ENCODE assay signal across 21 mouse cellular contexts in genomic region chr9:34781356-34781755, GRCm38 (mm10).
A peak's percentile ranks its signal among the peaks of the same experiment; 100 is the strongest.
DNase-seq lines count a peak whose midpoint lies in the region; ATAC-seq and TF ChIP-seq lines count a peak whose summit lies in the region.
"Had no signal": no experiment of that assay in that cellular context is flagged by ENCODE, and none has a peak within 500 bp of the region (broad histone marks: within the 10 kb centered on the region; RNA-seq: fewer than 3 reads in every experiment).

No protein-coding gene starts in this region.

- WGBS in liver, postnatal 0 days (ENCODE audit: insufficient replicate concordance): 63% methylated on average over 3 of the region's 3 CpGs

- no peak overlapping the region for H3K9ac ChIP-seq in liver, postnatal 0 days (replicated peaks)
- H3K9ac ChIP-seq: embryonic facial prominence, embryonic 13.5 days; embryonic facial prominence, embryonic 15.5 days; forebrain, embryonic 13.5 days; forebrain, embryonic 15.5 days had no signal

- no peak overlapping the region for H3ac ChIP-seq in C2C12 (ENCODE audit: control insufficient read depth, insufficient read length, low read depth)

- no peak for ATAC-seq in liver, postnatal 0 days
- ATAC-seq: forebrain, embryonic 13.5 days; forebrain, embryonic 15.5 days had no signal

- no peaks in the 10 kb centered on the region for H3K27me3 ChIP-seq in C2C12 (ENCODE audit: control insufficient read depth, insufficient read depth, insufficient read length)
- no peaks in the 10 kb centered on the region for H3K27me3 ChIP-seq in liver, postnatal 0 days (ENCODE audit: insufficient read depth, low read length)
- H3K27me3 ChIP-seq: embryonic facial prominence, embryonic 13.5 days; embryonic facial prominence, embryonic 15.5 days; forebrain, embryonic 13.5 days; forebrain, embryonic 15.5 days had no signal

- no peak for TF ChIP-seq EP300 in liver, postnatal 0 days (IDR thresholded peaks at IDR 0.05; ENCODE audit: low read depth)

- DNase-seq in 3134 (ENCODE audit: extremely low read depth, insufficient read length, low spot score): peak; percentile 21
- peak; percentile 66 for DNase-seq in NIH3T3 (ENCODE audit: low read depth)
- DNase-seq in right cerebral cortex, postnatal 10 days (ENCODE audit: low spot score in 2 of 2): no peak
- no peak for DNase-seq in liver, postnatal 0 days
- DNase-seq: adrenal gland, adult 2 months; adrenal gland, postnatal 10 days; adrenal gland, postnatal 25 days; B cell, adult 2 months; cerebellum, adult 11 months; cerebellum, adult 18-20 months; cerebellum, adult 8-10 months; cerebellum, adult 9-11 months; cerebellum, postnatal 14 days; cerebellum, postnatal 36 days; embryo, embryonic 11 days had no signal

- no peak overlapping the region for H3K4me3 ChIP-seq in C2C12 (ENCODE audit: insufficient read depth, poor library complexity, severe bottlenecking)
- no peak overlapping the region for H3K4me3 ChIP-seq in liver, postnatal 0 days (ENCODE audit: low read depth, low read length)
- H3K4me3 ChIP-seq: embryonic facial prominence, embryonic 13.5 days; embryonic facial prominence, embryonic 15.5 days; erythroblast, embryonic 14.5 days; forebrain, embryonic 13.5 days; forebrain, embryonic 15.5 days had no signal

- no peaks in the 10 kb centered on the region for H3K9me3 ChIP-seq in liver, postnatal 0 days (ENCODE audit: low read length)
- H3K9me3 ChIP-seq: embryonic facial prominence, embryonic 13.5 days; embryonic facial prominence, embryonic 15.5 days; forebrain, embryonic 13.5 days; forebrain, embryonic 15.5 days had no signal

- H3K79me2 ChIP-seq in C2C12 (ENCODE audit: control insufficient read depth, insufficient read depth): no peaks in the 10 kb centered on the region

- no peaks in the 10 kb centered on the region for H3K36me3 ChIP-seq in C2C12 (ENCODE audit: control insufficient read depth, insufficient read depth)
- no peaks in the 10 kb centered on the region for H3K36me3 ChIP-seq in liver, postnatal 0 days (replicated peaks; ENCODE audit: insufficient read depth, low read length)
- H3K36me3 ChIP-seq: embryonic facial prominence, embryonic 13.5 days; embryonic facial prominence, embryonic 15.5 days; forebrain, embryonic 15.5 days had no signal

- H3K27ac ChIP-seq in liver, postnatal 0 days (ENCODE audit: low read depth): no peak overlapping the region
- H3K27ac ChIP-seq: embryonic facial prominence, embryonic 13.5 days; embryonic facial prominence, embryonic 15.5 days; forebrain, embryonic 13.5 days; forebrain, embryonic 15.5 days had no signal

- no peak overlapping the region for H3K4me2 ChIP-seq in liver, postnatal 0 days (ENCODE audit: low read depth, low read length)
- H3K4me2 ChIP-seq: embryonic facial prominence, embryonic 13.5 days; embryonic facial prominence, embryonic 15.5 days; forebrain, embryonic 13.5 days; forebrain, embryonic 15.5 days had no signal

- no peak for TF ChIP-seq CTCF in C2C12 (IDR thresholded peaks at IDR 0.05; ENCODE audit: control insufficient read depth, insufficient read depth, insufficient read length)
- no peak for TF ChIP-seq CTCF in liver, postnatal 0 days (IDR thresholded peaks at IDR 0.05; ENCODE audit: low read depth)

- no peaks in the 10 kb centered on the region for H3K4me1 ChIP-seq in liver, postnatal 0 days (ENCODE audit: insufficient read depth)
- H3K4me1 ChIP-seq: embryonic facial prominence, embryonic 13.5 days; embryonic facial prominence, embryonic 15.5 days; forebrain, embryonic 13.5 days had no signal

- no peaks in the 10 kb centered on the region for H3K79me3 ChIP-seq in C2C12 (ENCODE audit: low read depth)

TF ChIP-seq in C2C12, 6 proteins besides CTCF, POLR2A, EP300 and RAD21:
- TF ChIP-seq MYOG (IDR thresholded peaks at IDR 0.05; ENCODE audit: control insufficient read depth, extremely low read depth, insufficient read length): no peak
- TF ChIP-seq USF1 (IDR thresholded peaks at IDR 0.05; ENCODE audit: low read depth): no peak
- TF ChIP-seq FOSL1 (IDR thresholded peaks at IDR 0.05; ENCODE audit: insufficient read depth, low read length, poor library complexity, severe bottlenecking): peak; percentile 27
- TF ChIP-seq MYOD1 (IDR thresholded peaks at IDR 0.05; ENCODE audit: control insufficient read depth, insufficient read length, low read depth): no peak
- no peak for TF ChIP-seq CEBPB (IDR thresholded peaks at IDR 0.05; ENCODE audit: low read depth)

Comparison
In these comparisons a context has a peak if more than half of its experiments do, and no peak if none do; other contexts are left out.
1. DNase-seq: peak in 3134 (single experiment) and NIH3T3 (single experiment); none in right cerebral cortex, postnatal 10 days (0 of 2) and liver, postnatal 0 days (single experiment).